Mouse (Mus musculus): ENCODE measurements at regions not wholly inside any gene's neighbourhood (a gene's known extent, or its start where the extent isn't known, plus 50 kb on each side); places are given as distances from the start of the nearest gene placed in this dataset.

- no peak for DNase-seq
Measured at GRCm38 (mm10) chr16:88412287-88412686, 94.5 kb downstream of the Cldn17 start.

- DNase-seq: no peak
Measured at GRCm38 (mm10) chr16:88408144-88408543, 98.6 kb downstream of the Cldn17 start.

GRCm38 (mm10) chr16:88404331-88404730 is 102.4 kb downstream of the Cldn17 start:
- no peak for DNase-seq

- no peak for DNase-seq
Measured at GRCm38 (mm10) chr16:88399881-88400280, 106.9 kb downstream of the Cldn17 start.

DNA sequence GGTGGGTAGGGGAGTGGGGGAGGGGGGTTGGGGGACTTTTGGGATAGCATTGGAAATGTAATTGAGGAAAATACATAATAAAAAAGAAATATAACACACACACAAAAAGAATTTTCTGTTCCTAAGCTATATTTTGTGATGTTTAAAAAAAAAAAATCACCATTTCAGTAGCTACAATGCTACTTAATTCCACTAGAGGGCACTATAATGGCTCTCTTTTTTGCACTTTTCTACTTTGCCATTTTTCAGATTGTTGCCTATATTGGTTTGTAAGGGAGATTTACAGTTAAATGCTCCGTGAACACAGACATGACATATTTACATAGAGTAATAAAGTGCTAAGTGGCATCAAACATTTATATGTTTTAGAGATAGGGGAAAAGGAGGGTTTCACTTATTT is 102.7 kb upstream of the Grik1 start:
- DNase-seq: no peak

DNA sequence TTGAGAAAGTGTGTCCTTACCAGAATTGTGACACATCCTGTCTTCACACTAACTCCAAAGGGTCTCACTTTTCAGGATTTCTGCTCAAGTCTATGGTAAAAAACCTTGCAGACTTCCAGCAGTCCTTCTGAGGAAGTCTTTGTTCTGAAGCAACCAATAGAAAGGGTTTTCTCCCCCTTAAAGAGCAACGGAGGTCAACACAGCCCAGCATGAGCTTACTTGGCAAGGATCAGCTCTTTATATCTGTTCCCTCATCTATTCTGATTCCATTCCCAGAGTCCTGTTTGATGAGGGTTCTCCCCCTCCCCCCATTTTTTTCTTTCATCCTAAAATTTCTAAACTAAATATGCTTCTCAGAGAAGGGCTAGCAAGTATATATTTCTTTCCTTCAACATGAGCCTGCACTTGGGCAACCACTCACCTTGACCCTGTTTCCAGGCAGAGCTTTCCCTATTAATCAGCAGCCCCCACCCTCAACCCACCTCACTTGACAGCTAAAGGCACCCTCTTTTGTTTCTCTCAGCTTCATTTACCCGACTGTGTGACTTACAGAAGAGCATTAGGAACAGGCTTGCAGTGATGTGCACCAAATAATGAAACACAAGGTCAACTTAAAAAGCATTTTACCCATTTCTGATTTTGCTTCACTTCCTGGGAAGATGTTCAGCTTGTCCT is 91.7 kb upstream of the Grik1 start:
- DNase-seq: no peak

DNA sequence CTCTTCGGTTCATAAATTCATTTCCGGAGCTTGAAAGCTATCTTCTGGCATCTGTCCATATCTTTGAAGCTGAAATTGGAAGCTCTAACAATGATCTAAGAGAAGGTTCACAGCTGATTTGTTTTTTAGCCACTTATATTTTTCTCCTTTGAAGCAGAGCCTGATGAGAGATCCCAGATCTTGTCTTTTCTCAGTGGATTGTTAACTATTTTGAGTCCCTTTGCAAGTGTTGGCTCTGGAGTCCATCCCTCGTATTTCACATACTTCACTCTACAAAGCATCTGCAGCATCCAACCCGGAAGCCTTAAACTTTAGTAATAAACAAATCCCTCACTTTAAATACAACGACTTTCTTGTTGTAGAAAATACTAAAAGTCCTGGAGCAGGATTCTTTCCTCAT is 85.6 kb upstream of the Grik1 start:
- no peak for DNase-seq

- DNase-seq: no peak
Measured at GRCm38 (mm10) chr16:88374612-88375011, 84.5 kb upstream of the Grik1 start.

DNA sequence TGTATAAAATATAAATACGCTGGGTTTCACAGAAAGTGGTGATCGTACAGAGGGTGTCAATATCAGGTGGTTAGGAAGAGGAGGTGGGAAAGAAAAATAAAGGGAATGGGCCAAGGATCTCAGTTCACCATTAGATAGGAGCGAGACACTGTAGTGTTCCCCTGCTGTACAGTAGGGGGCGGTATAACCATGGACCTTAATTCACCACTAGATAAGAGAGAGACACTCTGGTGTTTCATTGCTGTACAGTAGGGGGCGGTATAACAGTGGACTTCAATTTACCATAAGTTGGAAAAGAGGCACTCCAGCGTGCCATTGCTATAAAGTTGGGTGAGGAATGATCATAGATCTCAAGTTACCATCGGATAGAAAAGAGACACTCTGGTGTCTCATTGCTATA is 82.0 kb upstream of the Grik1 start:
- peak; percentile 4 for DNase-seq

GRCm38 (mm10) chr16:88368146-88368545 is 78.1 kb upstream of the Grik1 start:
- no peak for DNase-seq

GRCm38 (mm10) chr16:88367162-88367561 is 77.1 kb upstream of the Grik1 start:
- DNase-seq: no peak

- no peak for DNase-seq
Measured at GRCm38 (mm10) chr16:88360081-88360480, 70.0 kb upstream of the Grik1 start.

All from gastrocnemius, postnatal 10 days (tissue).